Mouse (Mus musculus): ENCODE results near the gene Adam1a.

GRCm38 (mm10) chr5:121586400-121587039 is 41.2 kb upstream of the Adam1a start:
- TF ChIP-seq POLR2A (IDR thresholded peaks at IDR 0.05; ENCODE audit: control insufficient read depth, low read depth, low read length) (no peak), CTCF (IDR thresholded peaks at IDR 0.05; ENCODE audit: control insufficient read depth, insufficient read depth, insufficient replicate concordance, low read depth, low read length) (no peak)

Data from testis, adult 2 months (tissue).